Mouse (Mus musculus): ENCODE measurements around the gene Gm2663. TPM values are rescaled to one million over a fixed set of nuclear protein-coding genes. Genes with fewer than 3 reads are reported as not detected.
"Not testable (repeated sequence)": the region's sequence is repeated elsewhere in the genome, so short reads cannot be mapped to it uniquely, and the experiment has no call there.

Gene Gm2663
- polyA plus RNA-seq, 1 experiment from 2014 or later = not detected

DNA sequence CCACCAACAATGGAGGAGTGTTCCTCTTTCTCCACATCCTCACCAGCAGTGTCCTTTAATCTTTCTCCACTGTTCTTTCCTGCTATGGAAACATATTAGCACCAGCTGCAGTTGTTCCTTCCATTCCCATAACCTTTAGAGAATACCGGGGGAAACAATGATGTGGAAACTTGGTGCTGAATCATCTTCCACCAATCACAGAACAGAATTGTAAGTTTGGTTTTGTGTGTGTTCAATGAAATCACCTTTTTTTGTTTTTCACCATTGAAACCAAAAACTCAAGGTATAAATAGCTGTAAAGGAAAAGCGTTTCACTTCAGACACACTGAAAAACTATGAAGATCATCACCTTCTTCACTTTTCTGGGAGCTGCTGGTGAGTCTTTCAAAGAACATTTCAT is 34.8 kb downstream of the Gm2663 start, which contains the start of gene 1810009J06Rik:
Gene 1810009J06Rik, plus strand, starts transcription at position 301 of the 400 bp plus-strand sequence.
- 100% methylated on average over 2 of the region's 2 CpGs for WGBS (ENCODE audit: missing documents)
- H3K79me2 ChIP-seq (ENCODE audit: inconsistent target); H3K4me3 ChIP-seq (ENCODE audit: inconsistent target); H3K36me3 ChIP-seq (ENCODE audit: inconsistent target); H3K27ac ChIP-seq: not testable (repeated sequence)

- Histone ChIP-seq H3K27ac (no peak overlapping the region), H3K79me2 (ENCODE audit: inconsistent target) (no peaks in the 10 kb centered on the region), H3K4me3 (ENCODE audit: inconsistent target) (no peak overlapping the region), H3K36me3 (ENCODE audit: inconsistent target) (no peaks in the 10 kb centered on the region)
- 80% methylated on average over 2 of the region's 2 CpGs for WGBS (ENCODE audit: missing documents)
Measured at GRCm38 (mm10) chr6:40953716-40954115, 45.6 kb downstream of the Gm2663 start.

GRCm38 (mm10) chr6:40951770-40952169 is 47.5 kb downstream of the Gm2663 start, which contains the start of gene Gm4744:
Gm4744 (minus strand) TSS chr6:40951870.
- H3K36me3 ChIP-seq (ENCODE audit: inconsistent target) = no peaks in the 10 kb centered on the region
- no peaks in the 10 kb centered on the region for H3K79me2 ChIP-seq (ENCODE audit: inconsistent target)
- H3K27ac ChIP-seq = no peak within 1 kb of the TSS
- H3K4me3 ChIP-seq (ENCODE audit: inconsistent target) = no peak within 1 kb of the TSS

Other genes starting within 250 kb of the Gm2663 start
- not detected in 3 replicates for gene Moxd2, start 112.0 kb downstream of the Gm2663 start, polyA plus RNA-seq (2018)
- not detected in 3 replicates for gene Prss58, start 99.1 kb downstream of the Gm2663 start, polyA plus RNA-seq (2018)
- gene 1700074P13Rik, start 58.9 kb downstream of the Gm2663 start, polyA plus RNA-seq (2018) = not detected in 3 replicates
- not detected in 3 replicates for gene Gm4744, start 47.6 kb downstream of the Gm2663 start, polyA plus RNA-seq (2018)
- not detected in 3 replicates for gene 1810009J06Rik, start 34.7 kb downstream of the Gm2663 start, polyA plus RNA-seq (2018)
- gene 2210010C04Rik, start 36.0 kb upstream of the Gm2663 start, polyA plus RNA-seq (2018) = not detected in 3 replicates

Data from macrophage (primary cell).